Mouse (Mus musculus): Measurements from ENCODE around the gene Ldlrad3.

Ldlrad3 gene

GRCm38 (mm10) chr2:101905534-101906378, 280.4 kb downstream of the Ldlrad3 start:
- DNase-seq (ENCODE audit: low spot score) = peak; percentile 93

GRCm38 (mm10) chr2:101902196-101902595, 284.0 kb downstream of the Ldlrad3 start:
- DNase-seq (ENCODE audit: low spot score) = no peak
